Mouse (Mus musculus): ENCODE measurements around the gene Mtrr. TPM values are rescaled to one million over a fixed set of nuclear protein-coding genes. Genes with fewer than 3 reads are reported as not detected.

Mtrr gene
- polyA plus RNA-seq, 1 experiment = not detected

GRCm38 (mm10) chr13:68597199-68597598 is 15.2 kb upstream of the Mtrr start, which contains the start of gene 1700001L19Rik:
TSS of gene 1700001L19Rik (plus strand) at chr13:68597421.
- H3K27ac ChIP-seq (ENCODE audit: insufficient read depth, low read depth, low read length) = no peak within 1 kb of the TSS
- 12% methylated on average over 10 of the region's 10 CpGs for WGBS
- H3K4me1 ChIP-seq (ENCODE audit: control insufficient read depth, insufficient read depth, low read length) = peaks cover 14% of the 10 kb centered on the region
- TF ChIP-seq POLR2A (IDR thresholded peaks at IDR 0.05; ENCODE audit: insufficient read depth, low read depth, low read length) = no peak
- no peak for TF ChIP-seq CTCF (IDR thresholded peaks at IDR 0.05; ENCODE audit: insufficient read depth, low read depth, low read length)
- H3K4me3 ChIP-seq (ENCODE audit: insufficient read depth, low read depth, low read length) = peak within 1 kb of the TSS; percentile 45

- WGBS = 83% methylated on average over 1 of the region's 1 CpGs
- TF ChIP-seq POLR2A (IDR thresholded peaks at IDR 0.05; ENCODE audit: insufficient read depth, low read depth, low read length) (no peak), CTCF (IDR thresholded peaks at IDR 0.05; ENCODE audit: insufficient read depth, low read depth, low read length) (no peak)
- H3K27ac ChIP-seq (ENCODE audit: insufficient read depth, low read depth, low read length) = no peak overlapping the region
Observed at GRCm38 (mm10) chr13:68593797-68594196, 11.8 kb upstream of the Mtrr start.

GRCm38 (mm10) chr13:68588352-68588751 is 6.4 kb upstream of the Mtrr start:
- Histone ChIP-seq H3K4me1 (ENCODE audit: control insufficient read depth, insufficient read depth, low read length) (peaks cover 9% of the 10 kb centered on the region), H3K27ac (ENCODE audit: insufficient read depth, low read depth, low read length) (no peak overlapping the region), H3K4me3 (ENCODE audit: insufficient read depth, low read depth, low read length) (no peak overlapping the region)
- TF ChIP-seq CTCF (IDR thresholded peaks at IDR 0.05; ENCODE audit: insufficient read depth, low read depth, low read length) (no peak), POLR2A (IDR thresholded peaks at IDR 0.05; ENCODE audit: insufficient read depth, low read depth, low read length) (no peak)

More at GRCm38 (mm10) chr13:68593797-68594196, 11.8 kb upstream of the Mtrr start:
- no peak overlapping the region for H3K4me3 ChIP-seq (ENCODE audit: insufficient read depth, low read depth, low read length)
- peaks cover 12% of the 10 kb centered on the region for H3K4me1 ChIP-seq (ENCODE audit: control insufficient read depth, insufficient read depth, low read length)

GRCm38 (mm10) chr13:68585441-68585840 is 3.5 kb upstream of the Mtrr start:
- TF ChIP-seq CTCF (IDR thresholded peaks at IDR 0.05; ENCODE audit: insufficient read depth, low read depth, low read length) (no peak), POLR2A (IDR thresholded peaks at IDR 0.05; ENCODE audit: insufficient read depth, low read depth, low read length) (no peak)
- no peak overlapping the region for H3K4me3 ChIP-seq (ENCODE audit: insufficient read depth, low read depth, low read length)
- H3K4me1 ChIP-seq (ENCODE audit: control insufficient read depth, insufficient read depth, low read length) = peaks cover 6% of the 10 kb centered on the region
- WGBS = 84% methylated on average over 7 of the region's 7 CpGs
- no peak overlapping the region for H3K27ac ChIP-seq (ENCODE audit: insufficient read depth, low read depth, low read length)

- H3K4me1 ChIP-seq (ENCODE audit: control insufficient read depth, insufficient read depth, low read length) = peaks cover 6% of the 10 kb centered on the region
- H3K4me3 ChIP-seq (ENCODE audit: insufficient read depth, low read depth, low read length) = no peak overlapping the region
- TF ChIP-seq POLR2A (IDR thresholded peaks at IDR 0.05; ENCODE audit: insufficient read depth, low read depth, low read length) (no peak), CTCF (IDR thresholded peaks at IDR 0.05; ENCODE audit: insufficient read depth, low read depth, low read length) (no peak)
- no peak overlapping the region for H3K27ac ChIP-seq (ENCODE audit: insufficient read depth, low read depth, low read length)
- WGBS = 93% methylated on average over 11 of the region's 11 CpGs
Observed at GRCm38 (mm10) chr13:68583961-68584360, 2.0 kb upstream of the Mtrr start.

- no peak for TF ChIP-seq POLR2A (IDR thresholded peaks at IDR 0.05; ENCODE audit: insufficient read depth, low read depth, low read length)
- no peak for TF ChIP-seq CTCF (IDR thresholded peaks at IDR 0.05; ENCODE audit: insufficient read depth, low read depth, low read length)
- Histone ChIP-seq H3K4me1 (ENCODE audit: control insufficient read depth, insufficient read depth, low read length) (peaks cover 6% of the 10 kb centered on the region), H3K27ac (ENCODE audit: insufficient read depth, low read depth, low read length) (no peak overlapping the region), H3K4me3 (ENCODE audit: insufficient read depth, low read depth, low read length) (peak overlapping the region; percentile 81)
- under 1% methylated on average over 11 of the region's 11 CpGs for WGBS
Observed at GRCm38 (mm10) chr13:68582517-68582780, 500 bp upstream of the Mtrr start.

GRCm38 (mm10) chr13:68581086-68581740 is 736 bp downstream of the Mtrr start:
- WGBS = 20% methylated on average over 14 of the region's 14 CpGs
- TF ChIP-seq CTCF (IDR thresholded peaks at IDR 0.05; ENCODE audit: insufficient read depth, low read depth, low read length) = no peak
- no peak for TF ChIP-seq POLR2A (IDR thresholded peaks at IDR 0.05; ENCODE audit: insufficient read depth, low read depth, low read length)
- Histone ChIP-seq H3K4me3 (ENCODE audit: insufficient read depth, low read depth, low read length) (peak overlapping the region; percentile 81), H3K27ac (ENCODE audit: insufficient read depth, low read depth, low read length) (no peak overlapping the region), H3K4me1 (ENCODE audit: control insufficient read depth, insufficient read depth, low read length) (peaks cover 6% of the 10 kb centered on the region)

GRCm38 (mm10) chr13:68577945-68578344 is 4.0 kb downstream of the Mtrr start:
- WGBS = 57% methylated on average over 7 of the region's 7 CpGs
- no peak overlapping the region for H3K4me3 ChIP-seq (ENCODE audit: insufficient read depth, low read depth, low read length)
- TF ChIP-seq POLR2A (IDR thresholded peaks at IDR 0.05; ENCODE audit: insufficient read depth, low read depth, low read length) = no peak
- TF ChIP-seq CTCF (IDR thresholded peaks at IDR 0.05; ENCODE audit: insufficient read depth, low read depth, low read length) = no peak
- H3K4me1 ChIP-seq (ENCODE audit: control insufficient read depth, insufficient read depth, low read length) = peaks cover 9% of the 10 kb centered on the region
- no peak overlapping the region for H3K27ac ChIP-seq (ENCODE audit: insufficient read depth, low read depth, low read length)

GRCm38 (mm10) chr13:68574398-68574797 is 7.6 kb downstream of the Mtrr start:
- TF ChIP-seq POLR2A (IDR thresholded peaks at IDR 0.05; ENCODE audit: insufficient read depth, low read depth, low read length) = no peak
- TF ChIP-seq CTCF (IDR thresholded peaks at IDR 0.05; ENCODE audit: insufficient read depth, low read depth, low read length) = no peak
- peaks cover 7% of the 10 kb centered on the region for H3K4me1 ChIP-seq (ENCODE audit: control insufficient read depth, insufficient read depth, low read length)
- H3K27ac ChIP-seq (ENCODE audit: insufficient read depth, low read depth, low read length) = no peak overlapping the region
- WGBS = 90% methylated on average over 4 of the region's 4 CpGs
- no peak overlapping the region for H3K4me3 ChIP-seq (ENCODE audit: insufficient read depth, low read depth, low read length)

Data from olfactory bulb, adult 2 months (tissue).